Mouse (Mus musculus) stomach, embryonic 15.5 days (tissue): ENCODE results near the gene Gm8439. TPM values are rescaled to one million over a fixed set of nuclear protein-coding genes. Genes with fewer than 3 reads are reported as not detected.

Source experiments
- ATAC-seq: fragments of 200-750 bp; cut with Nextera tagmentation; 2 replicates; pipeline ENCODE4 v1.8.0; 2017; ENCODE audit warnings: low read depth, moderate number of reproducible peaks, moderate TSS enrichment; ENCODE audit not compliant: insufficient read depth, low FRiP score
- H3K27ac ChIP-seq: fragments of 300-500 bp; sonication (generic); 2 replicates; pipeline ENCODE4 v1.5.1; 2015; ENCODE audit warnings: mild to moderate bottlenecking, inconsistent platforms
- H3K27me3 ChIP-seq: fragments of 300-500 bp; sonication (generic); replicated peaks from 2 replicates; pipeline ENCODE4 v1.6.1; 2015; ENCODE audit warnings: inconsistent platforms
- H3K36me3 ChIP-seq: fragments of 300-500 bp; sonication (generic); 2 replicates; pipeline ENCODE4 v1.6.1; 2015; ENCODE audit warnings: inconsistent platforms
- H3K4me1 ChIP-seq: fragments of 300-500 bp; sonication (generic); 2 replicates; pipeline ENCODE4 v1.6.1; 2015; ENCODE audit warnings: inconsistent platforms
- H3K4me2 ChIP-seq: fragments of 300-500 bp; sonication (generic); 2 replicates; pipeline ENCODE4 v1.6.1; 2015; ENCODE audit warnings: mild to moderate bottlenecking, inconsistent platforms
- H3K4me3 ChIP-seq: fragments of 300-500 bp; sonication (generic); replicated peaks from 2 replicates; pipeline ENCODE4 v1.5.1; 2015; ENCODE audit warnings: inconsistent platforms
- H3K9ac ChIP-seq: fragments of 300-500 bp; sonication (generic); 2 replicates; pipeline ENCODE4 v1.6.1; 2015; ENCODE audit warnings: inconsistent platforms
- H3K9me3 ChIP-seq: fragments of 300-500 bp; sonication (generic); 2 replicates; pipeline ENCODE4 v1.6.1; 2016; ENCODE audit warnings: inconsistent platforms
- WGBS: fragments of 180-500 bp; shearing (Covaris S2); methylation state at CpG from one replicate; pipeline ENCODE4 v1.1.7; 2015; 5-methylcytosine and 5-hydroxymethylcytosine counted together
- polyA plus RNA-seq: library from polyadenylated mRNA; unstranded; fragments of >200 nt; fragmentation: Nextera tagmentation; extraction: Ambion mirVana; gene quantifications from 2 replicates; pipeline ENCODE4 v1.2.1, GENCODE M21; 2015

The Gm8439 gene
- polyA plus RNA-seq, 1 experiment from 2014 or later: not detected

- Histone ChIP-seq H3K4me1 (peaks cover 12% of the 10 kb centered on the region; the same call in 1 of the 2 replicates), H3K27me3 (no peaks in the 10 kb centered on the region), H3K27ac (no peak overlapping the region), H3K4me2 (no peak overlapping the region), H3K36me3 (no peaks in the 10 kb centered on the region), H3K9ac (no peak overlapping the region), H3K4me3 (no peak overlapping the region), H3K9me3 (no peaks in the 10 kb centered on the region)
- no peak for ATAC-seq
- WGBS: 70% methylated on average over 8 of the region's 8 CpGs
These were observed 25.3 kb downstream of the Gm8439 start for GRCm38 (mm10) chr4:120613691-120614329.

GRCm38 (mm10) chr4:120614644-120615043, 26.1 kb downstream of the Gm8439 start:
- Histone ChIP-seq H3K9ac (no peak overlapping the region), H3K4me2 (no peak overlapping the region), H3K27me3 (no peaks in the 10 kb centered on the region), H3K4me3 (no peak overlapping the region), H3K9me3 (no peaks in the 10 kb centered on the region), H3K27ac (no peak overlapping the region), H3K36me3 (no peaks in the 10 kb centered on the region), H3K4me1 (peaks cover 12% of the 10 kb centered on the region; the same call in 1 of the 2 replicates)
- 87% methylated on average over 9 of the region's 9 CpGs for WGBS
- no peak for ATAC-seq

GRCm38 (mm10) chr4:120615528-120616081, 27.1 kb downstream of the Gm8439 start:
- Histone ChIP-seq H3K9me3 (no peaks in the 10 kb centered on the region), H3K27ac (peak overlapping the region; percentile 84), H3K36me3 (no peaks in the 10 kb centered on the region), H3K4me1 (peaks cover 12% of the 10 kb centered on the region; the same call in 1 of the 2 replicates), H3K9ac (no peak overlapping the region), H3K27me3 (no peaks in the 10 kb centered on the region), H3K4me2 (no peak overlapping the region; the same call in 1 of the 2 replicates), H3K4me3 (no peak overlapping the region)
- peak; percentile 28 for ATAC-seq
- 34% methylated on average over 10 of the region's 10 CpGs for WGBS

DNA sequence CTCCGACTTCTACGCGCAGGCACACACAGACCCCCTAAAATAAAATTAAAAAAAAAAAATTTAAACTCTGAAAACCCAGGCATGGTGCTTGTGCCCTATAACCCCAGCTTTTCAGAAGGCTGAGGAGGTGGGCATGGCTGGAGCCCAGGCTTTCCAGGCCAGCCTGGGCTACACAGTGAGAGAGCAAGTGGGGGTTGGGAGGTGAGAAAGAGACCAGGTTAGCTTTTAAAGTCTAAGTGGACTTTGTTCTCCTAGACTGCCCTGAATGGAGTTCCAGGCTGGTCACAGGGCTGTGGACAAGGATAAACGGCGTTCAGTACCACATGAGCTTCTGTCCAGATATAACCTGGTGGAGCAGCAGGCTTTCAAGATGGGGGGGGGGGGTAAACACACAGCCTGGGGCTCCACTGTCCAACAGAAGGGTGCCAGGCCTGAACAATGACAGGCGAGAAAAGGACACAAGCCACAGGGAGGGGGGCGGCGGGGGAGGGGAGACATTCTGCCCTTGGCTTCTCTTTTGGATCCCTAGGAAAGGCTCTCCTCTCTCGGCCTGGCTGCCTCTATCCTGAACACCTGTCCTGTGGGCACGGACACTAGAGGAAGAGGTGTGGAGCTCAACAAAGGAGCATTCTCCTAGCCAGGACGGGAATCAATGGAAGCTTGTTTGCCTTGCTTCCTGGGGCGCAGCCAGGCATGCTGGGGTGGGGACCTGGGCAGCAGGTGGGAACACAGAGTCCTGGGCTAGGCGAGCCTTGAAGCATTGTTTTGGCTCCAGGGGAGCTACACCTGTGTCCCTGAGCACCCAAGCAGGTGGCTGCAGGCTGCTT, 27.9 kb downstream of the Gm8439 start:
- WGBS: 67% methylated on average over 13 of the region's 13 CpGs
- H3K36me3 ChIP-seq: no peaks in the 10 kb centered on the region
- no peaks in the 10 kb centered on the region for H3K27me3 ChIP-seq
- H3K9ac ChIP-seq: no peak overlapping the region
- peaks cover 12% of the 10 kb centered on the region; the same call in 1 of the 2 replicates for H3K4me1 ChIP-seq
- peak overlapping the region; percentile 84 for H3K27ac ChIP-seq
- no peaks in the 10 kb centered on the region for H3K9me3 ChIP-seq
- H3K4me3 ChIP-seq: no peak overlapping the region
- peak; percentile 72 for ATAC-seq
- no peak overlapping the region for H3K4me2 ChIP-seq

GRCm38 (mm10) chr4:120627728-120628127, 39.2 kb downstream of the Gm8439 start:
- 81% methylated on average over 6 of the region's 6 CpGs for WGBS
- no peaks in the 10 kb centered on the region for H3K9me3 ChIP-seq
- ATAC-seq: no peak

GRCm38 (mm10) chr4:120630218-120630931, 41.8 kb downstream of the Gm8439 start:
- Histone ChIP-seq H3K4me2 (no peak overlapping the region), H3K4me1 (no peaks in the 10 kb centered on the region), H3K36me3 (no peaks in the 10 kb centered on the region), H3K4me3 (no peak overlapping the region), H3K27me3 (no peaks in the 10 kb centered on the region), H3K9ac (no peak overlapping the region), H3K27ac (no peak overlapping the region), H3K9me3 (no peaks in the 10 kb centered on the region)
- WGBS: 60% methylated on average over 8 of the region's 8 CpGs
- ATAC-seq: no peak; the same call in 1 of the 2 replicates

More at GRCm38 (mm10) chr4:120627728-120628127, 39.2 kb downstream of the Gm8439 start:
- no peaks in the 10 kb centered on the region for H3K27me3 ChIP-seq
- H3K27ac ChIP-seq: no peak overlapping the region
- no peak overlapping the region for H3K4me3 ChIP-seq
- H3K9ac ChIP-seq: no peak overlapping the region
- no peaks in the 10 kb centered on the region for H3K4me1 ChIP-seq
- H3K4me2 ChIP-seq: no peak overlapping the region
- H3K36me3 ChIP-seq: no peaks in the 10 kb centered on the region

DNA sequence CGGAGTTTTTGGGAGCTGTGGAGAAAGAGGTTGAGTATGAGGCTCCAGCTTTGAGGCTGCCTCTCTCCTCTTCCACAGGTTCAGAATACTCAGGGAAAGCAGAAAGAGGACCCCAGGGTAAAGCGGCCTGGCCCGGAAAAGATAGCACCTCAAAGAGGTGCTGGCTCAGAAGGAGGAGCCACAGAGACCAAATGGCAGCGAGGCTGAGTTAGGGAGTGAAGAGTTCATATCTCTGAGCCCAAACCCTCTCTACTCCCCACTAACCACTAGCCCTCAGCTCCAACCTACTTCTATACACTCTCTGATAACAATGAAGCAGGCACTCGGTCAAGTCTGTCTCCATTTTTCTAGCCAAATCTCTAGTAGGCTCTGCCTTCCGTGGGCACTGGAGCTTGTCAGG, 43.3 kb downstream of the Gm8439 start:
- Histone ChIP-seq H3K9ac (no peak overlapping the region), H3K27me3 (no peaks in the 10 kb centered on the region), H3K27ac (no peak overlapping the region), H3K4me2 (no peak overlapping the region), H3K9me3 (no peaks in the 10 kb centered on the region), H3K36me3 (no peaks in the 10 kb centered on the region), H3K4me1 (no peaks in the 10 kb centered on the region), H3K4me3 (no peak overlapping the region)
- ATAC-seq: peak; percentile 82; the same call in 1 of the 2 replicates
- 48% methylated on average over 6 of the region's 6 CpGs for WGBS

GRCm38 (mm10) chr4:120635351-120635750, 46.8 kb downstream of the Gm8439 start:
- no peak overlapping the region for H3K9ac ChIP-seq
- no peak overlapping the region for H3K4me2 ChIP-seq
- no peaks in the 10 kb centered on the region for H3K4me1 ChIP-seq
- WGBS: 79% methylated on average over 2 of the region's 2 CpGs
- H3K27ac ChIP-seq: no peak overlapping the region
- no peak overlapping the region for H3K4me3 ChIP-seq
- H3K36me3 ChIP-seq: no peaks in the 10 kb centered on the region
- no peak for ATAC-seq
- H3K9me3 ChIP-seq: no peaks in the 10 kb centered on the region
- H3K27me3 ChIP-seq: no peaks in the 10 kb centered on the region

DNA sequence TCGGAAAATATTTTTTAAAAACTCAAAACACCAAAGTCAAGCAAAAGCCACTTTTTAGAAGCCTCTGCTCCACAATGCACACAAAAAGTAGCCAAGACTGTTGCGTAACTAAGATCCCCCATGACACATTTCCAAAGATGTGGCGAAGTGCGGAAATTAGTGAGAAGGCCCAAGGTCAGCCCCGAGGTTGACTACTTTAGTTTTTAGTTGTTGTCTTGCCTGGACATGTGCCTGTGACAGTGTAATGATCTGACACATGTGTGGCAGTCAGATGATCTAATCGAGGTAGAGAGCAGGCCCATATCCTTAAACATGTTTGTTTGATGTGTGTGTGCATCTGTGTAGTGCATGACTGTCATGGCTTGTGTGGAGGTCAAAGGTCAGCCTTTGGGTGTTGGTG, 53.4 kb downstream of the Gm8439 start:
- no peak overlapping the region for H3K4me3 ChIP-seq
- H3K4me2 ChIP-seq: no peak overlapping the region
- no peaks in the 10 kb centered on the region for H3K36me3 ChIP-seq
- no peak for ATAC-seq
- no peak overlapping the region for H3K9ac ChIP-seq
- no peaks in the 10 kb centered on the region for H3K9me3 ChIP-seq
- no peaks in the 10 kb centered on the region for H3K4me1 ChIP-seq
- no peaks in the 10 kb centered on the region for H3K27me3 ChIP-seq
- no peak overlapping the region for H3K27ac ChIP-seq
- WGBS: 92% methylated on average over 6 of the region's 6 CpGs

DNA sequence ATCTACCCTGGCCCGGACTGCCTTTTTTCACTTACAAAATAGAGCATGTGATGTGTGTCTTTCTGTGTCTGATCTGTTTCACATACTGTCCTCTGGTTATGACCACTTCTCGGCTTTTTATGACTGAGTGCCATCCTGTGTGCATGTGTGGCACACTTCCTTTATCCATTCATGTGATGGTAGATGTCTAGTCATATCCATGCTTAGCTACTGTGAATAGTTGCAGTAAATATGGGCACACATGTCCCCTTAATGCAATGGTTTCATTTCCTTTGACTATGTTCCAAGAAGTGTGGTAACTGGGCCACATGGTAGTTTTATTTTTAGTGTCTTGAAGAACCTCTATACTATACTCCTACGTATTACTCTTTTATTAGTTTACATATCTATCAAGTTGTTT, 55.4 kb downstream of the Gm8439 start:
- Histone ChIP-seq H3K4me3 (no peak overlapping the region), H3K4me2 (no peak overlapping the region), H3K9ac (no peak overlapping the region), H3K9me3 (no peaks in the 10 kb centered on the region), H3K4me1 (no peaks in the 10 kb centered on the region), H3K27me3 (peaks cover 15% of the 10 kb centered on the region), H3K36me3 (no peaks in the 10 kb centered on the region), H3K27ac (no peak overlapping the region)
- 72% methylated on average over 3 of the region's 3 CpGs for WGBS
- no peak for ATAC-seq

DNA sequence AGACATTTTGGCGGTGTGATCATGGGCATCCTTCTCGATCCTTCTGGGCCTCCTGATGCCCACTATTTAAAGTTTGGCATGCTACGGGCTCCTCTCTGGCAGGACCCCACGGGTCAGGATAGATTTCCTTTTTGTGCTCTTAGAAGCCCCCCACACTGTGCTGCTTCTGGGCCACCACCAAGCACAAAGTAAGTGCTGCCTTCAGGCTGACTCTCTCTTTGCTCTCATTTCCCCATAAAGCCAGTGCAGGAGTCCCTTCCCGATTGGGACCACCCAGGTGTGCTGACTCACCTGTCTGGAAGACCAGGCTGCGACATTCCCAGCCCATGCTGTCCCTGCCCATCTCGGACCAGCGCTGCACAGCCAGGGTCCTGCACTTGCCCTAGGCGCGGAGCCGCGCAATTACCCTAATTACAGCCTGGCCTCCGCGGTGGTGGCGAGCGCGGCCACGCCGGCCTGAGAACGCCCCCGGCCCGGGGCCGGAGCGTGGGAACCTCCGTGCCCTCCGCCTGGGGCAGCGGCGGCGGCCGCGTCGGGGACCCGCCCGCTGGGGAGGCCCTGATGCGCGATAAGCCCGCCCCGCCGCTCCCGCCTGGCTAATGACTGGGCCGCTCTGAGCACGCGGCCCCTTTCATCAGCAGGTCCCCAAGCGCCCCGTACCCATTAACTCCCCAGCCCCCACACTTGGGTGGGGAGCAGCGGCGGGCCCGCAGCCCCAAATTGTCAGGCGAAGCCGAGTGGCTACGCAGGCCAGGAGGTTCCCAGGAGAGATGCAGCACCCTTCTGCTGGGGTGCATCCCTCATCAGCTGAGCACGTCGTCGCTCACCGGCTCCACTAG, 61.0 kb downstream of the Gm8439 start:
- Histone ChIP-seq H3K9me3 (no peaks in the 10 kb centered on the region), H3K4me1 (peaks cover 10% of the 10 kb centered on the region), H3K4me2 (peak overlapping the region; percentile 81), H3K27me3 (peaks cover 38% of the 10 kb centered on the region), H3K4me3 (peak overlapping the region; percentile 41), H3K36me3 (no peaks in the 10 kb centered on the region), H3K27ac (no peak overlapping the region), H3K9ac (no peak overlapping the region; the same call in 1 of the 2 replicates)
- WGBS: 5% methylated on average over 50 of the region's 55 CpGs
- ATAC-seq: peak; percentile 74; the same call in 1 of the 2 replicates
